Mouse (Mus musculus): ENCODE results near the gene Igsf21.

DNA sequence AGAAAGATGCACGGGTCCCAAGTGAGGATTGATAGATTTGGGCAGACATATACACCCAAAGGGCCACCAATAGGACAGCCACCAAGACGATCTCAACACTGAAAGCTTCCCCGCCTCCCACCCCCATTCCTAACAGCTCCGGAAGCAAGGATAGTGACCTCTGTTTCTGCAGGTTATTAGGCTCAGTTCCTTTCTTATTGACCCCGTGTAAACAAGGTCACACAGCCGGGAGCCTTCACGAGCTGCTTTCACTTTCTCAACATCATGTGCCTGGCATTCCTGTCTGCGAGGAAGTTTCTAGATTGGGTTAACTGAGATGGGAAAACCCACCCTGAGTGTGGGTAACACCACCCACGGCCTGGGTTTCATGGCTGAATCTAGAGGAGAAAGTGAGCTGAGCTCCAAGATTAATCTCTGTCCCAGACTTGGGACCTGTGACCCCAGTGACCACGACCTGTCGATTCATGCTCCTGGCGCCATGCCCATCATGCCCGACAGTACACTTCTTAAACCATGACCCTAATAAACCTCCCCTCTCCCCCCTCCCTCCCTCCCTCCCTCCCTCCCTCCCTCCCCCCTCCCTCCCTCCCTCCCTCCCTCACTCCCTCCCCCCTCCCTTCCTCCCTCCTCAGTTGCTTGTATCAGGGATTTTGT lies 72.7 kb downstream of the Igsf21 start:
- TF ChIP-seq USF1 (IDR thresholded peaks at IDR 0.05; ENCODE audit: low read depth) (no peak), POLR2A (IDR thresholded peaks at IDR 0.05; ENCODE audit: insufficient read length, low read depth) (no peak), TCF12 (IDR thresholded peaks at IDR 0.05; ENCODE audit: insufficient read depth, poor library complexity, severe bottlenecking) (no peak), MAX (IDR thresholded peaks at IDR 0.05; ENCODE audit: low read depth) (no peak), CEBPB (IDR thresholded peaks at IDR 0.05; ENCODE audit: insufficient read depth, poor library complexity, severe bottlenecking) (no peak), MYOD1 (IDR thresholded peaks at IDR 0.05; ENCODE audit: control insufficient read depth in 1 of 3, insufficient read length in 2 of 3, low read depth in 2 of 3) (no peak), POLR2AphosphoS2 (IDR thresholded peaks at IDR 0.05; ENCODE audit: insufficient read length, low read depth) (no peak)

All from myocyte (in vitro differentiated cells).